Mouse (Mus musculus): Measurements from ENCODE around the gene B4galt2. TPM values are rescaled to one million over a fixed set of nuclear protein-coding genes. Genes with fewer than 3 reads are reported as not detected.

B4galt2 gene
- total RNA-seq, 4 experiments from 2014 or later, result 1.7 to 3.5 (median 2.1) TPM

- no peak for DNase-seq (ENCODE audit: low spot score in 2 of 2)
These were observed 25.7 kb upstream of the B4galt2 start for GRCm38 (mm10) chr4:117908834-117909453.

GRCm38 (mm10) chr4:117906196-117906595, 22.9 kb upstream of the B4galt2 start:
- peak; percentile 49 to 69 for DNase-seq (ENCODE audit: low spot score in 2 of 2)

GRCm38 (mm10) chr4:117904761-117905160, 21.5 kb upstream of the B4galt2 start:
- DNase-seq (ENCODE audit: low spot score in 2 of 2), result no peak

GRCm38 (mm10) chr4:117904094-117904493, 20.8 kb upstream of the B4galt2 start:
- DNase-seq (ENCODE audit: low spot score in 2 of 2), result no peak

- DNase-seq (ENCODE audit: low spot score in 2 of 2), result no peak
These were observed 14.8 kb upstream of the B4galt2 start for GRCm38 (mm10) chr4:117898111-117898510.

GRCm38 (mm10) chr4:117896031-117896430, 12.7 kb upstream of the B4galt2 start:
- DNase-seq (ENCODE audit: low spot score in 2 of 2), result no peak

GRCm38 (mm10) chr4:117895339-117895738, 12.1 kb upstream of the B4galt2 start:
- no peak for DNase-seq (ENCODE audit: low spot score in 2 of 2)

- DNase-seq (ENCODE audit: low spot score in 2 of 2), result no peak
These were observed 11.3 kb upstream of the B4galt2 start for GRCm38 (mm10) chr4:117894601-117895000.

- no peak for DNase-seq (ENCODE audit: low spot score in 2 of 2)
These were observed 10.1 kb upstream of the B4galt2 start for GRCm38 (mm10) chr4:117893376-117893775.

- peak; percentile 68 to 72 for DNase-seq (ENCODE audit: low spot score in 2 of 2)
These were observed 8.5 kb upstream of the B4galt2 start, which contains the start of gene Dph2 for GRCm38 (mm10) chr4:117891738-117892161. Dph2 (minus strand) TSS chr4:117892032.

GRCm38 (mm10) chr4:117890750-117891149, 7.5 kb upstream of the B4galt2 start:
- no peak for DNase-seq (ENCODE audit: low spot score in 2 of 2)

- no peak for DNase-seq (ENCODE audit: low spot score in 2 of 2)
These were observed 6.7 kb upstream of the B4galt2 start for GRCm38 (mm10) chr4:117890031-117890430.

- DNase-seq (ENCODE audit: low spot score in 2 of 2), result no peak
These were observed 6.2 kb upstream of the B4galt2 start for GRCm38 (mm10) chr4:117889471-117889870.

GRCm38 (mm10) chr4:117887920-117888319, 4.6 kb upstream of the B4galt2 start:
- DNase-seq (ENCODE audit: low spot score in 2 of 2), result no peak

GRCm38 (mm10) chr4:117887133-117887532, 3.8 kb upstream of the B4galt2 start, which contains the start of gene Atp6v0b:
Atp6v0b (minus strand) TSS chr4:117887333.
- DNase-seq (ENCODE audit: low spot score in 2 of 2), result peak; percentile 90

GRCm38 (mm10) chr4:117886644-117887043, 3.4 kb upstream of the B4galt2 start:
- DNase-seq (ENCODE audit: low spot score in 2 of 2), result no peak

- no peak for DNase-seq (ENCODE audit: low spot score in 2 of 2)
These were observed 2.7 kb upstream of the B4galt2 start for GRCm38 (mm10) chr4:117885994-117886393.

GRCm38 (mm10) chr4:117885093-117885492, 1.8 kb upstream of the B4galt2 start:
- no peak for DNase-seq (ENCODE audit: low spot score in 2 of 2)

GRCm38 (mm10) chr4:117884146-117884545, 859 bp upstream of the B4galt2 start:
- no peak for DNase-seq (ENCODE audit: low spot score in 2 of 2)

- no peak for DNase-seq (ENCODE audit: low spot score in 2 of 2)
These were observed 4.6 kb downstream of the B4galt2 start for GRCm38 (mm10) chr4:117878703-117879102.

- DNase-seq (ENCODE audit: low spot score in 2 of 2), result no peak
These were observed 5.0 kb downstream of the B4galt2 start for GRCm38 (mm10) chr4:117878301-117878700.

- no peak for DNase-seq (ENCODE audit: low spot score in 2 of 2)
These were observed 9.7 kb downstream of the B4galt2 start for GRCm38 (mm10) chr4:117873615-117874014.

GRCm38 (mm10) chr4:117872471-117872886, 10.8 kb downstream of the B4galt2 start, which contains the start of gene Ccdc24:
Ccdc24 (minus strand) TSS chr4:117872557.
- no peak for DNase-seq (ENCODE audit: low spot score in 2 of 2)

All from gastrocnemius, adult 8-10 months (tissue).